Mouse (Mus musculus): ENCODE measurements around the gene Hkdc1.

DNA sequence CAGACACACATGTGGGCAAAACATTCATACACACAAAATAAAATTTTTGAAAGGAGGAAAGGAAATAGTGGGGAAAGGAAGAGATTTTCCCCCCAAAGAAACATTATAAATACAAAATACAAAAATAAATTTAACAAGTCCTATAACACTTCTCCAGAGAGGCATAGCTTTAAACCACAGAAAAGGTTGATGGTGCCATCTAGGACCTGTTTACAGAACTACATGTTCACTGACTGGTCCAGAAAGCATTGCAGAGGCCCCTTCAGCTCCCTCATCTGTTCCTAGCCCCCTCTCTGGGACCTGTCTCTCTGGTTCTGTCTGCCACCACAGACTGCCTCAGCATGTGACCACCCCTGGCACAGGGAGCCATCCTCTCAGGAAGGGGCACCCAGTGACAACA lies 41.4 kb downstream of the Hkdc1 start:
- TF ChIP-seq POLR2A (IDR thresholded peaks at IDR 0.05; ENCODE audit: insufficient read depth, low read depth, low read length) (no peak), CTCF (IDR thresholded peaks at IDR 0.05) (peak; percentile 69), EP300 (IDR thresholded peaks at IDR 0.05; ENCODE audit: insufficient read depth, low read depth, low read length) (no peak)

All from heart, adult 2 months (tissue).